Mouse (Mus musculus): ENCODE results near the gene Serinc2. TPM values are rescaled to one million over a fixed set of nuclear protein-coding genes. Genes with fewer than 3 reads are reported as not detected.
"Not testable (repeated sequence)": the region's sequence is repeated elsewhere in the genome, so short reads cannot be mapped to it uniquely, and the experiment has no call there.

Serinc2 gene
- polyA plus RNA-seq, 1 experiment from 2014 or later = 4.4 TPM

DNA sequence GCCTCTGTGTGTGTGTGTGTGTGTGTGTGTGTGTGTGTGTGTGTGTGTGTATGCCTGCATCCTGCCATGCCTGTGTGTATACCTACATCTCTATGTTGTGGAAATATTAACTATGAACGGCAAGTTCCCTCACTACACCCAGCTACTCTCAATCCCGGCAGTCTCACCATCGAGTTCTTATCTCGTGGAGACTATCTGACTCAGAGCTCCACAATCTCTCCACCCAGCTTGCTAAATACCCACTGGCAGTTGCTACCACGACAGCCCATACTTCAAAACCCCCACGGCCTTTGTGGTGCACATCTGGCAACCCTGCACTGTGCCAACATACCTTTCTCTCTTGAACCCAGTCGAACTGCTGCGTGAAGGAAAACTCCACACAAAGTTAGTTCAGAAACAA, 34.3 kb downstream of the Serinc2 start:
- H3K9ac ChIP-seq (replicated peaks) = 0 out of 2 replicates have a peak overlapping the region, but pooled peaks have one; percentile 9
- WGBS (ENCODE audit: insufficient replicate concordance) = 47% methylated on average over 8 of the region's 8 CpGs
- H3K27ac ChIP-seq (ENCODE audit: low read depth) = no peak overlapping the region
- DNase-seq = no peak
- ATAC-seq = peak; percentile 22; the same call in 1 of the 2 replicates
- H3K4me2 ChIP-seq (ENCODE audit: low read depth, low read length) = peak overlapping the region; percentile 51
- 0 out of 2 replicates have a peak, but pooled peaks have one; percentile 32 for TF ChIP-seq EP300 (IDR thresholded peaks at IDR 0.05; ENCODE audit: low read depth)
- no peak for TF ChIP-seq CTCF (IDR thresholded peaks at IDR 0.05; ENCODE audit: low read depth)
- no peaks in the 10 kb centered on the region for H3K27me3 ChIP-seq (ENCODE audit: insufficient read depth, low read length)
- peak overlapping the region; percentile 27; the same call in 1 of the 2 replicates for H3K4me3 ChIP-seq (ENCODE audit: low read depth, low read length)
- no peaks in the 10 kb centered on the region for H3K9me3 ChIP-seq (ENCODE audit: low read length)
- H3K4me1 ChIP-seq (ENCODE audit: insufficient read depth) = peaks cover 6% of the 10 kb centered on the region
- no peaks in the 10 kb centered on the region for H3K36me3 ChIP-seq (replicated peaks; ENCODE audit: insufficient read depth, low read length)

DNA sequence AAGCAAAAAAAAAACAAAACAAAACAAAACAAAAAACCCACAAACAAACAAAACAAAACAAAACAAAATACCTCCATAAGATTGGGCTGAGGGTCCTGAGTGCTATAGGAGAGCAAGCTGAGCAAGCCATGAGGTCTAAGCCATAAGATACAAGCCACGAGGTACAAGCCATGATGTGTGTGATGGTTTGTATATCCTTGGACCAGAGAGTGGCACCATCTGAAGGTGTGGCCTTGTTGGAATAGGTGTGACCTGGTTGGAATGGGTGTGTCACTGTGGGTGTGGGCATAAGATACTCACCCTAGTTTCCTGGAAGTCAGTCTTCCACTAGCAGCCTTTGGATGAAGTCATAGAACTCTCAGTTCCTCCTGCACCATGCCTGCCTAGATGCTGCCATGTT, 35.4 kb downstream of the Serinc2 start:
- Histone ChIP-seq H3K27ac (ENCODE audit: low read depth) (peak overlapping the region; percentile 45; the same call in 1 of the 2 replicates), H3K4me3 (ENCODE audit: low read depth, low read length) (0 out of 2 replicates have a peak overlapping the region, but pooled peaks have one; percentile 27), H3K4me2 (ENCODE audit: low read depth, low read length) (peak overlapping the region; percentile 54)
- H3K9me3 ChIP-seq (ENCODE audit: low read length); DNase-seq; H3K9ac ChIP-seq (replicated peaks); H3K36me3 ChIP-seq (replicated peaks; ENCODE audit: insufficient read depth, low read length); H3K4me1 ChIP-seq (ENCODE audit: insufficient read depth); H3K27me3 ChIP-seq (ENCODE audit: insufficient read depth, low read length): not testable (repeated sequence)
- WGBS (ENCODE audit: insufficient replicate concordance) = 63% methylated on average over 1 of the region's 1 CpGs
- ATAC-seq = peak; percentile 61

DNA sequence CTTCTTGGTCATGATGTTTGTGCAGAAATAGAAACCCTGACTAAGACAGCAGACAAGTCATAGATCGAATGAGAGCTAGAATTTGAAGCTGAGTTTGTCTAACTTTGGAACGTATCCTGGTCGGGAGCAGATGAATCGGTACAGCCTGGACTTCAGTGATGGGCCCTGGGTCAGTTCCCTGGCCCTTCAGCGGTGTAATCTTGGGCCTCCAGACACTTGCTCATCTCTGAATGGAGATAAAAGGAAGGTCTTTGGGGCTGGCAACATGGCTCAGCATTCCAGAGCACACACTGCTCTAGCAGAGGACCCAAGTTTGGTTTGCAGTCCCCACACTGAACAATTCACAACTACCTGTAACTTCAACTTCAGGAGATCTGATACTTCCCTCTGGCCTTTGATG, 36.0 kb downstream of the Serinc2 start:
- ATAC-seq (peak; percentile 50), DNase-seq (no peak)
- H3K4me3 ChIP-seq (ENCODE audit: low read depth, low read length) = peak overlapping the region; percentile 27
- peaks cover 6% of the 10 kb centered on the region for H3K4me1 ChIP-seq (ENCODE audit: insufficient read depth)
- peak overlapping the region; percentile 54 for H3K4me2 ChIP-seq (ENCODE audit: low read depth, low read length)
- H3K27ac ChIP-seq (ENCODE audit: low read depth) = peak overlapping the region; percentile 45; the same call in 1 of the 2 replicates
- H3K27me3 ChIP-seq (ENCODE audit: insufficient read depth, low read length) = no peaks in the 10 kb centered on the region
- H3K9me3 ChIP-seq (ENCODE audit: low read length) = no peaks in the 10 kb centered on the region
- no peak overlapping the region for H3K9ac ChIP-seq (replicated peaks)
- no peaks in the 10 kb centered on the region for H3K36me3 ChIP-seq (replicated peaks; ENCODE audit: insufficient read depth, low read length)
- TF ChIP-seq EP300 (IDR thresholded peaks at IDR 0.05; ENCODE audit: low read depth) (no peak), CTCF (IDR thresholded peaks at IDR 0.05; ENCODE audit: low read depth) (no peak)
- 71% methylated on average over 5 of the region's 5 CpGs for whole genome bisulfite sequencing (ENCODE audit: insufficient replicate concordance)

DNA sequence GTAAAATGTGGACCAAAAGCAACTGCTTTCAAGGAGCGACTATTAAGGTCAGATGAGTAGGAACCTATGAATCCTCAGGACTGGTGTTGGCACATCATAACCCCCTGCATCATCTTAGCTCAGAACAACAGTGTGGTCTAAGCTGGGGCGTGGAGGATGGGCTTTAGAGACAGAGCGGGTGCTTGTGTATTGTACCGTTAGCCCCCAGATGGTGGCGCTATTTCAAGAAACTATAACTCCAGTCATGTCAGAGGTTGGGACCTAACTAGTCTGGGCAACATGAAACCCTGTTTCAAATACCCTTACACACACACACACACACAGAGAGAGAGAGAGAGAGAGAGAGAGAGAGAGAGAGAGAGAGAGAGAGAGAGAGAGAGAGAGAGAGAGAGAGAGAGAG, 38.3 kb downstream of the Serinc2 start:
- TF ChIP-seq EP300 (IDR thresholded peaks at IDR 0.05; ENCODE audit: low read depth) = no peak
- TF ChIP-seq CTCF (IDR thresholded peaks at IDR 0.05; ENCODE audit: low read depth) = peak; percentile 56
- 27% methylated on average over 5 of the region's 5 CpGs for WGBS (ENCODE audit: insufficient replicate concordance)
- H3K27me3 ChIP-seq (ENCODE audit: insufficient read depth, low read length) = no peaks in the 10 kb centered on the region
- no peaks in the 10 kb centered on the region for H3K36me3 ChIP-seq (replicated peaks; ENCODE audit: insufficient read depth, low read length)
- H3K9me3 ChIP-seq (ENCODE audit: low read length) = no peaks in the 10 kb centered on the region
- no peak for ATAC-seq
- peaks cover 6% of the 10 kb centered on the region for H3K4me1 ChIP-seq (ENCODE audit: insufficient read depth)
- H3K4me2 ChIP-seq (ENCODE audit: low read depth, low read length) = no peak overlapping the region
- no peak overlapping the region for H3K4me3 ChIP-seq (ENCODE audit: low read depth, low read length)
- H3K27ac ChIP-seq (ENCODE audit: low read depth) = no peak overlapping the region
- peak; percentile 43 for DNase-seq
- no peak overlapping the region for H3K9ac ChIP-seq (replicated peaks)

DNA sequence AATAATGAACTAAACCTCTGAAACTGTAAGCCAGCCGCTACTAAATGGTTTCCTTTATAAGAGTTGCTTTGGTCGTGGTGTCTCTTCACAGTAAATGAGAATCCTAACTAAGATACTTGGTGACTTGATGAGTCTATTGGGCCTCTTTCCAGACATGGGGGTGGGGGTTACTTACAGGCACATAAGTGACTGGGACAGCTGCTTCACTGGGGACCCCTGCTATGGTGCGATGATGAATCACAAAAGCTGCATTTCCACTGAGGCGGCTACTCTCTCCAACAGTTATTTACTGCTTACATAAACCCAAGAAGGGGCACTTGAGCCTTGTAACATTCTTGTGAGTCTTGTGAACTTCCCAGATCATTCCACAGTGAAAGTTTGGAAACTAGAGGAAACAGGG, 41.4 kb downstream of the Serinc2 start:
- Histone ChIP-seq H3K27me3 (ENCODE audit: insufficient read depth, low read length) (no peaks in the 10 kb centered on the region), H3K36me3 (replicated peaks; ENCODE audit: insufficient read depth, low read length) (no peaks in the 10 kb centered on the region), H3K27ac (ENCODE audit: low read depth) (no peak overlapping the region), H3K4me2 (ENCODE audit: low read depth, low read length) (no peak overlapping the region), H3K9me3 (ENCODE audit: low read length) (no peaks in the 10 kb centered on the region), H3K9ac (replicated peaks) (no peak overlapping the region), H3K4me3 (ENCODE audit: low read depth, low read length) (no peak overlapping the region), H3K4me1 (ENCODE audit: insufficient read depth) (peaks cover 3% of the 10 kb centered on the region; the same call in 1 of the 2 replicates)
- ATAC-seq (no peak), DNase-seq (no peak)
- WGBS (ENCODE audit: insufficient replicate concordance) = 75% methylated on average over 4 of the region's 4 CpGs
- TF ChIP-seq CTCF (IDR thresholded peaks at IDR 0.05; ENCODE audit: low read depth) (no peak), EP300 (IDR thresholded peaks at IDR 0.05; ENCODE audit: low read depth) (no peak)

DNA sequence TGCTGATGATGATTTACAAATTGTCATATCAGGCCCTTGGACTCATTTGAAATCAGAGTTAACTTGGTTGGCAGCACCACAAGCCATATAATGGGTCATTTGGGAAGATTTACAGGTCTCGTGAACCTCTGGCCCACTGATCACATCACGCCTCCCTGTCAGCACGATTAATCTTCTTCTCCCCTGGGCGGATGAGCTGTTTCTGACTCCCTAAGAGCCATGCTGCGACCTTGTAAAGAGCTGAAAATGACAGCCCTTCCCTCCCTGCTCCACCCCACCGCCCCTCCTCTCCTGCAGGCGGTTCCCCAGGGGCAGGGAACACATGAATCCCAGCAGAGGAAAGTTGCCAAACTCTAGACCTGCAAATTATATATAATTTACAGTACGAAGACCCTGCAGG, 42.6 kb downstream of the Serinc2 start:
- Histone ChIP-seq H3K4me2 (ENCODE audit: low read depth, low read length) (no peak overlapping the region), H3K36me3 (replicated peaks; ENCODE audit: insufficient read depth, low read length) (no peaks in the 10 kb centered on the region), H3K9me3 (ENCODE audit: low read length) (no peaks in the 10 kb centered on the region), H3K27me3 (ENCODE audit: insufficient read depth, low read length) (no peaks in the 10 kb centered on the region), H3K9ac (replicated peaks) (no peak overlapping the region), H3K4me3 (ENCODE audit: low read depth, low read length) (no peak overlapping the region), H3K4me1 (ENCODE audit: insufficient read depth) (no peaks in the 10 kb centered on the region), H3K27ac (ENCODE audit: low read depth) (no peak overlapping the region)
- 52% methylated on average over 8 of the region's 8 CpGs for WGBS (ENCODE audit: insufficient replicate concordance)
- DNase-seq = no peak
- no peak for ATAC-seq
- TF ChIP-seq CTCF (IDR thresholded peaks at IDR 0.05; ENCODE audit: low read depth) (no peak), EP300 (IDR thresholded peaks at IDR 0.05; ENCODE audit: low read depth) (no peak)

DNA sequence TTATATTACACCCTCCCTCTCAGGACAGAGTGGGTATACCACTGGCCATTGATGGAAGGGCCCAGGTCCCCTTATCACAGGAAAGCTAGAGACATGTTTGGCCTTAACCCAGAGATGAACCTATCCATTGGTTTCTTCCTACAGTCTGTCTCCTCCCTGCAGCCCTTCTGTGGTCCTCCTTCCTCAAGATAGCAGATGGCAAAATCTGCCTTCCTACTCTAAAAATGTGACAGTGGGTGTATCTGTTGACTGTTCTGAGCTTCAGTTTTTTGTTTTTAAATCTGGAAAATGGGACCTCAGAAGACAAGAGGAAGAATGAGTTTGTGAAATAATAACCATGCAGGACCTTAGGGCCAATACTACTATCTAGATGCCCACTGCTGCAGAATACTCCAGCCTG, 54.9 kb downstream of the Serinc2 start:
- no peaks in the 10 kb centered on the region for H3K27me3 ChIP-seq (ENCODE audit: insufficient read depth, low read length)
- ATAC-seq (no peak), DNase-seq (no peak)
- no peak overlapping the region for H3K4me2 ChIP-seq (ENCODE audit: low read depth, low read length)
- H3K4me1 ChIP-seq (ENCODE audit: insufficient read depth) = no peaks in the 10 kb centered on the region
- TF ChIP-seq EP300 (IDR thresholded peaks at IDR 0.05; ENCODE audit: low read depth) = no peak
- no peak for TF ChIP-seq CTCF (IDR thresholded peaks at IDR 0.05; ENCODE audit: low read depth)
- H3K4me3 ChIP-seq (ENCODE audit: low read depth, low read length) = no peak overlapping the region
- no peak overlapping the region for H3K27ac ChIP-seq (ENCODE audit: low read depth)
- H3K9me3 ChIP-seq (ENCODE audit: low read length) = no peaks in the 10 kb centered on the region
- no peaks in the 10 kb centered on the region for H3K36me3 ChIP-seq (replicated peaks; ENCODE audit: insufficient read depth, low read length)
- H3K9ac ChIP-seq (replicated peaks) = no peak overlapping the region
